Mouse (Mus musculus) right cerebral cortex, postnatal 10 days (tissue): ENCODE data around the gene Otor.

Experiments
- DNase-seq, 2 experiments: peaks; one replicate each; pipeline ENCODE4 v3.0.0; 2021; ENCODE audit warnings: low spot score in 2 of 2

Otor gene

GRCm38 (mm10) chr2:143131098-143131646, 52.9 kb downstream of the Otor start:
- peak in 1 of 2 experiments; percentile 46 for DNase-seq
